Mouse (Mus musculus): ENCODE data around the gene Fbxl21.

- TF ChIP-seq CTCF (IDR thresholded peaks at IDR 0.05; ENCODE audit: low read depth, low read length) (peak; percentile 35), POLR2A (IDR thresholded peaks at IDR 0.05; ENCODE audit: borderline replicate concordance, low read depth, low read length) (no peak)
Measured at GRCm38 (mm10) chr13:56475363-56475762, 46.9 kb upstream of the Fbxl21 start.

Data from bone marrow macrophage, adult 2 months (primary cell).